Mouse (Mus musculus) liver, embryonic 16.5 days (tissue): ENCODE measurements at regions not wholly inside any gene's neighbourhood (a gene's known extent, or its start where the extent isn't known, plus 50 kb on each side); places are given as distances from the start of the nearest gene placed in this dataset.

ENCODE experiments used
- ATAC-seq: fragments of 200-750 bp; cut with Nextera tagmentation; 2 replicates; pipeline ENCODE4 v1.8.0; 2017; ENCODE audit warnings: low read depth, mild to moderate bottlenecking, moderate number of reproducible peaks, moderate library complexity
- H3K27ac ChIP-seq: fragments of 300-500 bp; sonication (generic); 2 replicates; pipeline ENCODE4 v1.5.1; 2014; ENCODE audit warnings: mild to moderate bottlenecking, low read length
- H3K27me3 ChIP-seq: fragments of 300-500 bp; sonication (generic); 2 replicates; pipeline ENCODE4 v1.6.1; 2014; ENCODE audit warnings: low read depth, low read length, mixed read lengths; ENCODE audit not compliant: control insufficient read depth, insufficient read depth
- H3K36me3 ChIP-seq: fragments of 300-500 bp; sonication (generic); 2 replicates; pipeline ENCODE4 v1.6.1; 2014; ENCODE audit warnings: mild to moderate bottlenecking; ENCODE audit not compliant: control insufficient read depth, insufficient read depth
- H3K4me1 ChIP-seq: fragments of 300-500 bp; sonication (generic); 2 replicates; pipeline ENCODE4 v1.6.1; 2014; ENCODE audit warnings: low read depth, low read length, mixed read lengths; ENCODE audit not compliant: control insufficient read depth
- H3K4me2 ChIP-seq: fragments of 300-500 bp; sonication (generic); 2 replicates; pipeline ENCODE4 v1.6.1; 2014; ENCODE audit warnings: low read depth, low read length, mixed read lengths
- H3K4me3 ChIP-seq: fragments of 300-500 bp; sonication (generic); 2 replicates; pipeline ENCODE4 v1.5.1; 2014; ENCODE audit warnings: low read depth, mild to moderate bottlenecking, low read length
- H3K9ac ChIP-seq: fragments of 300-500 bp; sonication (generic); 2 replicates; pipeline ENCODE4 v1.6.1; 2014; ENCODE audit warnings: low read depth, low read length
- H3K9me3 ChIP-seq: fragments of 300-500 bp; sonication (generic); replicated peaks from 2 replicates; pipeline ENCODE4 v1.6.1; 2016; ENCODE audit warnings: low read length; ENCODE audit not compliant: control insufficient read depth
- WGBS: fragments of 180-500 bp; shearing (Covaris S2); extraction: QIAGEN DNeasy Blood & Tissue Kit; methylation state at CpG from one replicate; pipeline ENCODE4 v1.1.7; 2014; ENCODE audit not compliant: insufficient replicate concordance; 5-methylcytosine and 5-hydroxymethylcytosine counted together

DNA sequence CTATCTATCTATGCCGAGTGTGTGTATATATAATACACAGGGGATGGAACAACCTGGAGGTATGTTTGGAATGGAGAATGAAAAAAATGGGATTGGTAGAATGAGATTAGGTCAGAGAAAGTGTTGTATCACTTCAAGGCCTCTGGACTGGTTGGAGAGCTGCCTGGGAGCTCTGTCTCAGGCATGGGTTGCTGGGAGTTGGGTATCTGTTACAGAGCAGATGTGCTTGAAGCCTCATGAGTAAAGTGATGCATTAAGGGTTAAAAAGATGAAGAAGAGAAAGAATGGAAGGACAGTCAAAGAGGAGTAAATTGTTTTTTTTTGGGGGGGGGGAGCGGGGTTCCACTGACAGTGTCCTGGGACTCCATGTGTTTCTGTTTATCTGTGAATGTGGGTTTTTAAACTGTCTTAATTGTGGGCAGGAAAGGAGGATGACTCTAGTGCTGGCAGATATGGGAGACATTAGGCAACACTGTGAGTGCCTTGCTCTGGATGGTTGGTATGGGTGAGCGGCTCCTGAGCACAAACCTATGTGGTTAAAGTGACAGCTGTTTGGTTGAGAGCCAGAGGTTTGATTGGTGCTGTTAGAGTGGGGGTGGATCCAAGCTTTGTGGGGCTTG, 611.8 kb upstream of the Fam160b2 start:
- H3K27ac ChIP-seq = no peak overlapping the region
- WGBS = 52% methylated on average over 3 of the region's 3 CpGs
- H3K27me3 ChIP-seq = no peaks in the 10 kb centered on the region
- H3K4me2 ChIP-seq = no peak overlapping the region
- no peak overlapping the region for H3K4me3 ChIP-seq
- no peaks in the 10 kb centered on the region for H3K9me3 ChIP-seq
- H3K36me3 ChIP-seq = no peaks in the 10 kb centered on the region
- no peaks in the 10 kb centered on the region; the same call in 1 of the 2 replicates for H3K4me1 ChIP-seq
- no peak for ATAC-seq
- H3K9ac ChIP-seq = no peak overlapping the region

DNA sequence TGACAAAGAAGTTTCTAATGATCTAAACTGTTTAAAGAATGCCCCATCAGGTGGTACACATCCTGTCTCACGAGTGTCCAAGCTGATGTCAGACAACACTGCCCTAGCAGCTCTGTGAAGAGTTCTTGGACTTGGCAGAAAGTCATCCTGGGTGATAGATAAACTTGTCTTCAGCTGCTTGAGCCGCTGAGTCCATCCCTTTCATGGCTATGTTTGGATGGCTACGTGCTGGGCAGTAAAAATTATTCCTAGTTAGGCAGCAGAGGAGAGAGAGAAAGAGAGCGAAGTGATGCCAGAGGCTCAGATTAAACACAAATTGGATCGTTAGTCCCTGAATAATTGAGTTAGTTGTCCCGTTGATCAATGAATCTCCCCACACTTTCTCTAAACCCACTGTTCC, 603.8 kb upstream of the Fam160b2 start:
- H3K9me3 ChIP-seq = no peaks in the 10 kb centered on the region
- peaks cover 11% of the 10 kb centered on the region for H3K4me1 ChIP-seq
- no peak overlapping the region for H3K4me2 ChIP-seq
- H3K4me3 ChIP-seq = no peak overlapping the region
- ATAC-seq = no peak
- WGBS = 63% methylated on average over 6 of the region's 6 CpGs
- no peak overlapping the region for H3K27ac ChIP-seq
- no peaks in the 10 kb centered on the region for H3K27me3 ChIP-seq
- no peaks in the 10 kb centered on the region for H3K36me3 ChIP-seq
- no peak overlapping the region for H3K9ac ChIP-seq

DNA sequence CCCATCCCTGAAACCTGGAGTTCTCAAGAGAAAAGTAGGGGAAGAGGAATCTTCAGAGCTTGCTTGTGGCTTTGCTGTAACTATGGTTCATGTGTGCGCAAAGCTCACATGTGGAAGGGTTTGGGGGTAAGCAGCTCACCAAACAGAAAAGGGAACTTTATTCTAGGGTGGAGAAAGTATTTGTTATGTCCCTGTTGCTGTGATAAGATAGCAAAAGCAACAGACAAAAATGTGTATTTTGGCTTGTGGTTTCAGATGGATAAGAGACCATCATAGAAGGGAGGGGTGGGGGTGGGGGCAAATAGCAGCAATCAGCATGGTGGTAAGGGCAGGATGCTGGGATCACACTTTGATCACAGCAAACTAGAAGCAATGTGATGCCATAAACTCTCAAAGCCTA, 601.3 kb upstream of the Fam160b2 start:
- H3K4me3 ChIP-seq = no peak overlapping the region
- H3K9ac ChIP-seq = no peak overlapping the region
- WGBS = 27% methylated on average over 1 of the region's 1 CpGs
- no peaks in the 10 kb centered on the region for H3K27me3 ChIP-seq
- no peaks in the 10 kb centered on the region for H3K9me3 ChIP-seq
- no peaks in the 10 kb centered on the region for H3K36me3 ChIP-seq
- 0 out of 2 replicates have a peak, but pooled peaks have one; percentile 30 for ATAC-seq
- H3K4me2 ChIP-seq = no peak overlapping the region
- H3K4me1 ChIP-seq = peaks cover 11% of the 10 kb centered on the region
- H3K27ac ChIP-seq = no peak overlapping the region

DNA sequence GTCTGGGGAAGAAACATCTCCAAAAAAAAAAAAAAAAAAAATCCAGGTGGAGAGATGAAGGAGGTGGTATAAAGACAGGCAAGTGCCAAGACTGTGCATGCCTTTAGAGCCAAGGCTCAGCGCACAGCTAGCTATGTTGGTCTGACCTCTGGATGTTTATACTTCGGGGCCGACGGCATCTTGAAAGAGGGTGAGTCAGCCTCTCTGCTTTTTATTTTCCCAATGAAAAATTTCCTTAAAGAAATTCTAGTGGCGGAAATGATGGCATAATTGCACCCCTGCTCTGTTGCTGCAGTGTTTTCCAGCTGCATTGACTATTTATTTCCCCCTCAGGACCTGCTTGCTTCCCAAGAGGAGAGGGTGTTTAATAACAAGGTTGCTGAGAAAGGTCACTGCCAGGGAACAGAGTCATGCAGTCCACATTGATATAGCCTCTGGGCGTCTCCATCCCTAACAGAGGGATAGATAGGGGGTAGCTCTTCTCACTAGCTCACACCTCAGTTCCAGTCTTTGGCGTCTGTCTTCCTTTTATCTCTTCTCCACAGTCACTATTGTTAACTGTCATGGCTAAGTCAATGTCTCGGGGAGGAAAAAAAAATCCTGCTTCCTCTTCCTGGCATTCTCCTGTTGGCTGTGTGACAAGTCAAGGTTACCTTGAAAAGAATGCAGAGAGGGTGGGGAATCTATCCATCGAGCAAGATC, 599.7 kb upstream of the Fam160b2 start:
- Histone ChIP-seq H3K9ac (no peak overlapping the region), H3K9me3 (no peaks in the 10 kb centered on the region), H3K27me3 (no peaks in the 10 kb centered on the region), H3K36me3 (no peaks in the 10 kb centered on the region), H3K4me2 (no peak overlapping the region), H3K4me1 (peaks cover 11% of the 10 kb centered on the region), H3K27ac (no peak overlapping the region), H3K4me3 (no peak overlapping the region)
- ATAC-seq = peak; percentile 62; the same call in 1 of the 2 replicates
- WGBS = 38% methylated on average over 9 of the region's 9 CpGs

DNA sequence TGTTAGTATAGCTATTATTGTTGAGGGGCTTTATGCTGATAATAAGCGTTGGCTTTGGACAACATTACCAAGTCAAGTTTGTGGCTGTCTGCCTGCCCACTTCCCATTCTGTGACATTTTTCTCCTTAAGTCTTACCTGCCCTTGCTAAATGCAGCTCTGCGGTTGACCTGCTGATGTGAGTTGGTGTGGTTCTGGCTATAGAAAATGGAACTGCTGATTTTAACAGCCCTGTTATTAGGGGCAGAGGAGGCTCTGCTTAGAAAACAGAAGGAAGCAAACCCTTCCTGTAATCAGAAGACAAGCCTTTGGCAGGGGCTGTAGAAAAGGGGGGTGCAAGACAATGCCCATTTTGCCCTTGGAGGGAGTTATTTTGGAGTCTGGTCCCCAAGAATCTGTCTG, 594.6 kb upstream of the Fam160b2 start:
- Histone ChIP-seq H3K27me3 (no peaks in the 10 kb centered on the region), H3K36me3 (no peaks in the 10 kb centered on the region), H3K4me3 (no peak overlapping the region), H3K9me3 (no peaks in the 10 kb centered on the region), H3K9ac (no peak overlapping the region), H3K4me2 (no peak overlapping the region), H3K27ac (no peak overlapping the region), H3K4me1 (no peaks in the 10 kb centered on the region; the same call in 1 of the 2 replicates)
- 52% methylated on average over 2 of the region's 2 CpGs for WGBS
- ATAC-seq = no peak

DNA sequence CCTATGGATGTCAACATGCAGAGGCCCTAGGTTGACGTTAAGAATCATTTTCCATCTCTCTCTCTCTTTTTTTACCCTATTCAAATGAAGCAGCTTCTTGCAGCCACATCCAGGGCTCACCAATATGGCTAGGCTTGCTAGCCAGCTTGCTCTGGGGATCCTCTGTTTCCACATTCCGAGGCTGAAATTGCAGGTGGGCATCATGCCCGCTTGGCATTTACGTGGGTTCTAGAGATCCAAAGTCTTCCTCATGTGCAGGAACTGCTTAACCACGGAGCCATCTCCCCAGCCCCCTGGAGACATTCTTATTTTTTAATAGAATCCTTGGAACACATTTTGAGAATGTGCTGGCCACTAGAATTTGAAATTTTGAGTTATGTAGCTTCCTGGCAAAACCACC, 592.9 kb upstream of the Fam160b2 start:
- Histone ChIP-seq H3K4me1 (no peaks in the 10 kb centered on the region), H3K27ac (no peak overlapping the region), H3K4me3 (no peak overlapping the region), H3K9ac (no peak overlapping the region), H3K9me3 (no peaks in the 10 kb centered on the region), H3K4me2 (no peak overlapping the region), H3K36me3 (no peaks in the 10 kb centered on the region), H3K27me3 (no peaks in the 10 kb centered on the region)
- no peak for ATAC-seq
- WGBS = 67% methylated on average over 5 of the region's 5 CpGs

DNA sequence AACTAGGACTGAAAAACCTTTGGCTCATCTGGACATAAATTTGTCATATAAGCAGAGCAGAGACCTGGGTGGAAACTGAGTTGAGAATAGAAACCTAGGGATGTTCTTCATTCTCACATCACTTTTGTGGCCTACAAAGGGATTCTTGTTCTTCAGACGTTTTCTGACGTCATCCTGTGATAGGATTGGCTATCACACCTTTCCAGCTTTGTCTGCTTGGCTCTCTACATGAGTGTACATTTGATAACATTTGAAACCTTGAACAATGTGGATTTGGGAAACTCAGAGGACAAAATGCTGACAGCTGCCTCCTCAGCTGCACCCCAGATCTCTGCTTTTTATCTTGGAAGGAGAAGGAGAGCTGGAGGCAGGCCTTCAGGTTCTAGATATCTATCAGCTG, 589.7 kb upstream of the Fam160b2 start:
- 23% methylated on average over 2 of the region's 2 CpGs for WGBS
- Histone ChIP-seq H3K4me2 (no peak overlapping the region), H3K9ac (no peak overlapping the region), H3K36me3 (no peaks in the 10 kb centered on the region), H3K4me3 (no peak overlapping the region), H3K27me3 (no peaks in the 10 kb centered on the region), H3K27ac (no peak overlapping the region), H3K4me1 (no peaks in the 10 kb centered on the region), H3K9me3 (no peaks in the 10 kb centered on the region)
- ATAC-seq = no peak

DNA sequence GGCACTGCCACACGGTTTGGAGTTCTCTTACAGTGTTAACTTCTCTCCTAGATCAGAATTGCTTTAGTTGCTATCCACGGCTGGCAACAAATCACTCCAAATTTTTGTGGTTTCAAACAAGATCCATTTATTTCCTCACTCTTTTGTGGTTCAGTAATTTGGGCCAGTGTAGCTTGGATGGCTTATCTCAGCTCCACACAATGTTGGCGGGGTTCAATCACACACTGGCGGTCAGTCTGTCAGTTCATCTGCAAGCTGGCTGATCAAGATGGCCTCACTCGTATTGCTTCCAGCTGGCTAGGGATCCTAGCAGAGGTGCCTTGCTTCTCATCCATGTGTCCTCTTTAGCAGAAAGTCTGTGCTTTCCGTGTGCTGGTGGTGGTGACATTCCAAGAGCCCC, 577.7 kb upstream of the Fam160b2 start:
- Histone ChIP-seq H3K4me2 (no peak overlapping the region), H3K9ac (no peak overlapping the region), H3K9me3 (no peaks in the 10 kb centered on the region), H3K4me1 (no peaks in the 10 kb centered on the region), H3K27ac (no peak overlapping the region), H3K4me3 (no peak overlapping the region), H3K27me3 (no peaks in the 10 kb centered on the region), H3K36me3 (no peaks in the 10 kb centered on the region)
- no peak for ATAC-seq
- 16% methylated on average over 6 of the region's 6 CpGs for WGBS

DNA sequence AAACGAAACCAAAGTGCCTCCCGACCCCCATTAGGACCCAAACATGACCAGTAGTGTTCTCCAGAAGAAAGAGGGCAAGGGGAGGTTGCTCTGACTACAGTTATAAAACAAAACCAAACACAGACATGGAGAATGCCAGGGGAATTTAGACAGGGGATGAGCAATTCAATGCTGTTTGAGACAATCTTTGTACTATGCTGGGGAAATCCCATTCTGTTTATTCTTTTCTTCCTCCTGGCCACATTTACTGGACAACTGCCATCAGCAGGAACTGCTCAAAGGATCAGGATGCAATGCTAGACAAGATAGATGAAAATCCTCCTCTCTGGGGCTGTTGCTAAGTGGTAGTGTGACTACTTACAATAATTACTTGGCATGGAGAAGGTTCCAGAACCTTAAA, 574.5 kb upstream of the Fam160b2 start:
- H3K9ac ChIP-seq = no peak overlapping the region
- ATAC-seq = no peak
- WGBS = 53% methylated on average over 2 of the region's 2 CpGs

More for the DNA sequence above, 574.5 kb upstream of the Fam160b2 start:
- no peaks in the 10 kb centered on the region for H3K27me3 ChIP-seq
- no peak overlapping the region for H3K4me2 ChIP-seq
- H3K36me3 ChIP-seq = no peaks in the 10 kb centered on the region
- no peak overlapping the region for H3K4me3 ChIP-seq
- no peaks in the 10 kb centered on the region for H3K4me1 ChIP-seq
- H3K9me3 ChIP-seq = no peaks in the 10 kb centered on the region
- H3K27ac ChIP-seq = no peak overlapping the region
